26 mouse cellular contexts compared by ENCODE assay signal in genomic region chr6:9076463-9076862, GRCm38 (mm10).
A peak's percentile ranks its signal among the peaks of the same experiment; 100 is the strongest.
DNase-seq lines count a peak whose midpoint lies in the region; ATAC-seq and TF ChIP-seq lines count a peak whose summit lies in the region.
"Had no signal": no experiment of that assay in that cellular context is flagged by ENCODE, and none has a peak within 500 bp of the region (broad histone marks: within the 10 kb centered on the region; RNA-seq: fewer than 3 reads in every experiment).

No protein-coding gene starts in this region.

- peak; percentile 53 for TF ChIP-seq CTCF in kidney, adult 2 months (conservative IDR thresholded peaks at IDR 0.05; ENCODE audit: insufficient read depth, insufficient read length, low read depth, low read length)
- 0 out of 2 replicates have a peak, but pooled peaks have one; percentile 8 for TF ChIP-seq CTCF in liver, adult 2 months (IDR thresholded peaks at IDR 0.05; ENCODE audit: low read depth, low read length)
- peak; percentile 23; the same call in 1 of the 2 replicates for TF ChIP-seq CTCF in stomach, postnatal 0 days (IDR thresholded peaks at IDR 0.05; ENCODE audit: low read depth)

- no peak overlapping the region for H3K9ac ChIP-seq in kidney, embryonic 16.5 days (replicated peaks; ENCODE audit: low read length)
- no peak overlapping the region for H3K9ac ChIP-seq in liver, adult 2 months (ENCODE audit: low read depth, low read length)
- no peak overlapping the region for H3K9ac ChIP-seq in liver, embryonic 12.5 days
- no peak overlapping the region for H3K9ac ChIP-seq in stomach, postnatal 0 days (ENCODE audit: low read length)
- H3K9ac ChIP-seq: heart, embryonic 13.5 days; hindbrain, embryonic 14.5 days had no signal

- TF ChIP-seq EP300 in stomach, postnatal 0 days (optimal IDR thresholded peaks at IDR 0.05): no peak

- H3K79me2 ChIP-seq in liver, adult 2 months (ENCODE audit: control insufficient read depth, insufficient read depth, low read length): no peaks in the 10 kb centered on the region

- no peaks in the 10 kb centered on the region for H3K9me3 ChIP-seq in kidney, embryonic 16.5 days (ENCODE audit: low read length)
- H3K9me3 ChIP-seq in liver, embryonic 12.5 days (replicated peaks): no peaks in the 10 kb centered on the region
- no peaks in the 10 kb centered on the region for H3K9me3 ChIP-seq in stomach, postnatal 0 days (ENCODE audit: control insufficient read depth, low read length)
- H3K9me3 ChIP-seq: G1E; heart, embryonic 10.5 days; heart, embryonic 13.5 days had no signal

- ATAC-seq in kidney, embryonic 16.5 days (ENCODE audit: low FRiP score, low TSS enrichment): no peak
- no peak for ATAC-seq in liver, embryonic 12.5 days
- no peak for ATAC-seq in stomach, postnatal 0 days (ENCODE audit: low FRiP score, low TSS enrichment)
- ATAC-seq: forebrain, embryonic 14.5 days; hindbrain, postnatal 0 days; inflammation-experienced regulatory T-cells, adult 6 months; Patski had no signal

- WGBS in kidney, adult 2 months: 31% methylated on average over 2 of the region's 2 CpGs
- WGBS in kidney, embryonic 16.5 days: 68% methylated on average over 2 of the region's 2 CpGs
- 56% methylated on average over 2 of the region's 2 CpGs for WGBS in liver, adult 2 months
- 44% methylated on average over 2 of the region's 2 CpGs for WGBS in liver, embryonic 12.5 days (ENCODE audit: insufficient replicate concordance)
- WGBS in stomach, postnatal 0 days: 69% methylated on average over 2 of the region's 2 CpGs

- H3K27me3 ChIP-seq in kidney, adult 2 months (replicated peaks; ENCODE audit: control insufficient read depth, insufficient read depth, low read length): no peaks in the 10 kb centered on the region
- no peaks in the 10 kb centered on the region for H3K27me3 ChIP-seq in kidney, embryonic 16.5 days (ENCODE audit: insufficient read depth, low read length)
- no peaks in the 10 kb centered on the region for H3K27me3 ChIP-seq in liver, adult 2 months (ENCODE audit: control insufficient read depth, insufficient read depth, low read length)
- no peaks in the 10 kb centered on the region for H3K27me3 ChIP-seq in liver, embryonic 12.5 days (replicated peaks)
- no peaks in the 10 kb centered on the region for H3K27me3 ChIP-seq in stomach, postnatal 0 days (ENCODE audit: control insufficient read depth, insufficient read depth, low read length)
- H3K27me3 ChIP-seq: CH12.LX; heart, embryonic 13.5 days had no signal

- H3K4me1 ChIP-seq in kidney, adult 2 months (ENCODE audit: control insufficient read depth, insufficient read depth, low read length): no peaks in the 10 kb centered on the region
- no peaks in the 10 kb centered on the region for H3K4me1 ChIP-seq in kidney, embryonic 16.5 days (ENCODE audit: insufficient read depth, low read length)
- H3K4me1 ChIP-seq in liver, adult 2 months (ENCODE audit: control insufficient read depth, insufficient read depth, low read length): peaks cover 6% of the 10 kb centered on the region; the same call in 1 of the 2 replicates
- no peaks in the 10 kb centered on the region for H3K4me1 ChIP-seq in liver, embryonic 12.5 days
- H3K4me1 ChIP-seq in stomach, postnatal 0 days (replicated peaks; ENCODE audit: control insufficient read depth, insufficient read depth): no peaks in the 10 kb centered on the region
- H3K4me1 ChIP-seq: heart, embryonic 10.5 days; heart, embryonic 13.5 days had no signal

- no peaks in the 10 kb centered on the region for H3K36me3 ChIP-seq in kidney, adult 2 months (ENCODE audit: control insufficient read depth, insufficient read depth, low read length)
- H3K36me3 ChIP-seq in kidney, embryonic 16.5 days (ENCODE audit: insufficient read depth, low read length): no peaks in the 10 kb centered on the region
- no peaks in the 10 kb centered on the region for H3K36me3 ChIP-seq in liver, adult 2 months (ENCODE audit: control insufficient read depth, insufficient read depth, low read length)
- no peaks in the 10 kb centered on the region for H3K36me3 ChIP-seq in liver, embryonic 12.5 days
- no peaks in the 10 kb centered on the region for H3K36me3 ChIP-seq in stomach, postnatal 0 days (ENCODE audit: control insufficient read depth, insufficient read depth, low read length)
- H3K36me3 ChIP-seq: G1E; heart, embryonic 10.5 days; heart, embryonic 13.5 days had no signal

- TF ChIP-seq POLR2A in kidney, adult 2 months (IDR thresholded peaks at IDR 0.05; ENCODE audit: low read depth, low read length): no peak
- TF ChIP-seq POLR2A in liver, adult 2 months (IDR thresholded peaks at IDR 0.05; ENCODE audit: extremely low read depth, insufficient read depth, low read length): no peak

- no peak overlapping the region for H3K4me2 ChIP-seq in kidney, embryonic 16.5 days (replicated peaks; ENCODE audit: low read depth, low read length)
- no peak overlapping the region for H3K4me2 ChIP-seq in liver, embryonic 12.5 days
- H3K4me2 ChIP-seq in stomach, postnatal 0 days (replicated peaks; ENCODE audit: low read depth): no peak overlapping the region
- H3K4me2 ChIP-seq: heart, embryonic 13.5 days; hindbrain, embryonic 14.5 days had no signal

- no peak overlapping the region for H3K27ac ChIP-seq in kidney, adult 2 months (ENCODE audit: insufficient read depth, low read depth, low read length)
- H3K27ac ChIP-seq in kidney, embryonic 16.5 days (ENCODE audit: low read length): no peak overlapping the region
- H3K27ac ChIP-seq in liver, adult 2 months (replicated peaks; ENCODE audit: insufficient read depth, low read depth, low read length): no peak overlapping the region
- no peak overlapping the region for H3K27ac ChIP-seq in liver, embryonic 12.5 days
- no peak overlapping the region for H3K27ac ChIP-seq in stomach, postnatal 0 days (replicated peaks)
- H3K27ac ChIP-seq: heart, adult 2 months; heart, embryonic 10.5 days; heart, embryonic 13.5 days; hindbrain, embryonic 14.5 days; hindbrain, postnatal 0 days had no signal

- DNase-seq in cerebellum, postnatal 14 days: peak; percentile 11 to 34
- no peak for DNase-seq in cerebellum, adult 9-11 months
- DNase-seq in kidney, adult 2 months: peak; percentile 31
- DNase-seq in liver, adult 2 months (ENCODE audit: extremely low read depth, low read depth, low spot score): peak; percentile 80
- DNase-seq in stomach, postnatal 0 days (ENCODE audit: low spot score): no peak
- DNase-seq: adrenal gland, adult 2 months; adrenal gland, postnatal 14 days; B cell, adult 2 months; cerebellum, adult 11-12 months; cerebellum, adult 9-10 months; gastrocnemius, postnatal 10 days; gastrocnemius, postnatal 36 days; heart, adult 2 months; heart, postnatal 14 days; heart, postnatal 4 days had no signal

- H3K4me3 ChIP-seq in kidney, adult 2 months (ENCODE audit: insufficient read depth, low read depth, low read length): no peak overlapping the region
- no peak overlapping the region for H3K4me3 ChIP-seq in kidney, embryonic 16.5 days (ENCODE audit: low read length)
- no peak overlapping the region for H3K4me3 ChIP-seq in liver, adult 2 months (ENCODE audit: insufficient read depth, low read depth, low read length)
- H3K4me3 ChIP-seq in liver, embryonic 12.5 days: no peak overlapping the region
- no peak overlapping the region for H3K4me3 ChIP-seq in stomach, postnatal 0 days (ENCODE audit: low read depth, low read length)
- H3K4me3 ChIP-seq: heart, adult 2 months; heart, embryonic 10.5 days; heart, embryonic 13.5 days had no signal

Comparison
In these comparisons a context has a peak if more than half of its experiments do, and no peak if none do; other contexts are left out.
1. DNase-seq: peak in cerebellum, postnatal 14 days (2 of 2), kidney, adult 2 months (single experiment) and liver, adult 2 months (single experiment); none in cerebellum, adult 9-11 months (single experiment) and stomach, postnatal 0 days (single experiment).
2. Peak in every context shown above with its lines, with median percentiles within 50 percentile points of each other: CTCF ChIP-seq.